In the genomic region with DNA sequence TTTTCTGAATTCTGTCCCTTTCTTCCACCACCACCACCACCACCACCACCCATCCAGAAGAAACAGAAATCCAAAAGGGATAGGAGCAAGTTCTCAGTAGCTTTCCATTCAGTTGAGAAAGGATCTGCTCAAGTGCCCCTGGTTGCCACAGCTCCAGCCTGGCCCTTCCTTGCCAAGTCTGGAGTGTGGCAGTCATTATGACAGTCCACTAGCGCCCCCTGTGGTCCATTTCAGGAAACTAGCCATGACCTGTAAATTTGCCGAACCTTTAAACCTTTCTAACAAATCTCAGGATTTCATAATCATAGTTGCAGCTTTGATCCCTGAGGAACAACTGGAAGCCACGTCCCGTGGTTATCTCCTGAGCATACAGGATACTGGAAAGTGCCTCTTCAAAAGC, we compare ENCODE assay signal across 9 mouse cellular contexts.
A peak's percentile ranks its signal among the peaks of the same experiment; 100 is the strongest.
DNase-seq lines count a peak whose midpoint lies in the region; ATAC-seq lines count a peak whose summit lies in the region.
"Had no signal": no experiment of that assay in that cellular context is flagged by ENCODE, and none has a peak within 500 bp of the region (broad histone marks: within the 10 kb centered on the region; RNA-seq: fewer than 3 reads in every experiment).

No protein-coding gene starts in this region.

- 12% methylated on average over 4 of the region's 4 CpGs for WGBS in forebrain, embryonic 14.5 days
- 9% methylated on average over 4 of the region's 4 CpGs for WGBS in hindbrain, embryonic 11.5 days

- H3K9me3 ChIP-seq in forebrain, embryonic 14.5 days (replicated peaks; ENCODE audit: control insufficient read depth, low read length): no peaks in the 10 kb centered on the region
- H3K9me3 ChIP-seq in hindbrain, embryonic 11.5 days (ENCODE audit: control insufficient read depth, low read length): no peaks in the 10 kb centered on the region

- no peaks in the 10 kb centered on the region for H3K36me3 ChIP-seq in forebrain, embryonic 14.5 days (ENCODE audit: control insufficient read depth, insufficient read depth, low read length)
- H3K36me3 ChIP-seq in hindbrain, embryonic 11.5 days (ENCODE audit: control insufficient read depth, insufficient read depth, low read length): no peaks in the 10 kb centered on the region

- no peak overlapping the region for H3K9ac ChIP-seq in forebrain, embryonic 14.5 days (ENCODE audit: low read length)
- no peak overlapping the region for H3K9ac ChIP-seq in hindbrain, embryonic 11.5 days (ENCODE audit: low read depth, low read length)

- H3K27ac ChIP-seq in forebrain, embryonic 14.5 days (ENCODE audit: low read depth, low read length): no peak overlapping the region
- H3K27ac ChIP-seq in hindbrain, embryonic 11.5 days (ENCODE audit: low read depth, low read length): no peak overlapping the region

- peak; percentile 39 for DNase-seq in MEL-GATA-1-ER (ENCODE audit: extremely low read depth, low read depth)
- DNase-seq in c-Kit-negative CD71-positive TER-119-positive erythroid progenitor cells, embryonic 14.5 days (ENCODE audit: low read depth, low spot score): peak; percentile 2
- DNase-seq in forebrain, embryonic 14.5 days (ENCODE audit: low spot score): peak; percentile 82
- DNase-seq in hindbrain, embryonic 11.5 days (ENCODE audit: low spot score): peak; percentile 84
- peak; percentile 65 for DNase-seq in layer of hippocampus, adult 9-10 months (ENCODE audit: low spot score)
- DNase-seq in lung, postnatal 14 days: peak; percentile 90
- peak; percentile 52 for DNase-seq in right cerebral cortex, adult 18-20 months
- DNase-seq in urinary bladder, postnatal 25 days (ENCODE audit: low spot score): peak; percentile 76

- peak; percentile 65 for ATAC-seq in forebrain, embryonic 14.5 days
- no peak for ATAC-seq in hindbrain, embryonic 11.5 days (ENCODE audit: low FRiP score)

- H3K4me2 ChIP-seq in forebrain, embryonic 14.5 days (ENCODE audit: low read length): no peak overlapping the region
- H3K4me2 ChIP-seq in hindbrain, embryonic 11.5 days (replicated peaks; ENCODE audit: low read depth, low read length): no peak overlapping the region

- H3K27me3 ChIP-seq in forebrain, embryonic 14.5 days (replicated peaks; ENCODE audit: control insufficient read depth, insufficient read depth, low read length): no peaks in the 10 kb centered on the region
- no peaks in the 10 kb centered on the region for H3K27me3 ChIP-seq in hindbrain, embryonic 11.5 days (ENCODE audit: control insufficient read depth, insufficient read depth, low read length)
- H3K27me3 ChIP-seq: megakaryocyte, embryonic 14.5 days had no signal

- H3K4me1 ChIP-seq in forebrain, embryonic 14.5 days (ENCODE audit: control insufficient read depth, insufficient read depth, low read length): no peaks in the 10 kb centered on the region
- no peaks in the 10 kb centered on the region for H3K4me1 ChIP-seq in hindbrain, embryonic 11.5 days (replicated peaks; ENCODE audit: control insufficient read depth, insufficient read depth, low read length)
- H3K4me1 ChIP-seq: megakaryocyte, embryonic 14.5 days had no signal

- H3K4me3 ChIP-seq in forebrain, embryonic 14.5 days (ENCODE audit: low read depth, low read length): no peak overlapping the region
- no peak overlapping the region for H3K4me3 ChIP-seq in hindbrain, embryonic 11.5 days (ENCODE audit: low read depth, low read length)
- H3K4me3 ChIP-seq: megakaryocyte, embryonic 14.5 days had no signal

Comparison
In these comparisons a context has a peak if more than half of its experiments do, and no peak if none do; other contexts are left out.
1. DNase-seq: peak in every context shown above with its lines; median percentile 90 in lung, postnatal 14 days; 84 in hindbrain, embryonic 11.5 days; 82 in forebrain, embryonic 14.5 days; 76 in urinary bladder, postnatal 25 days; 65 in layer of hippocampus, adult 9-10 months; 52 in right cerebral cortex, adult 18-20 months; 39 in MEL-GATA-1-ER; 2 in c-Kit-negative CD71-positive TER-119-positive erythroid progenitor cells, embryonic 14.5 days.